Mouse (Mus musculus) spleen, adult 2 months (tissue): ENCODE measurements around the gene Ssx9. TPM values are rescaled to one million over a fixed set of nuclear protein-coding genes. Genes with fewer than 3 reads are reported as not detected.
"Not testable (repeated sequence)": the region's sequence is repeated elsewhere in the genome, so short reads cannot be mapped to it uniquely, and the experiment has no call there.

ENCODE experiments used
- DNase-seq, 2 experiments: peaks; one replicate each; pipeline versions ENCODE4 v3.0.0 to v3.0.0-alpha.2; 2012 to 2021; ENCODE audit warnings: low spot score in 2 of 2, low read depth in 1 of 2
- H3K27ac ChIP-seq: fragments of 200-500 bp; 2 replicates; pipeline ENCODE4 v1.5.1; 2012; ENCODE audit warnings: low read length, inconsistent platforms; ENCODE audit not compliant: insufficient read depth
- H3K27me3 ChIP-seq: fragments of 200-500 bp; 2 replicates; pipeline ENCODE4 v1.6.1; 2012; ENCODE audit warnings: mild to moderate bottlenecking, moderate library complexity, low read length, inconsistent platforms; ENCODE audit not compliant: control insufficient read depth, insufficient read depth
- H3K36me3 ChIP-seq: fragments of 200-500 bp; 2 replicates; pipeline ENCODE4 v1.6.1; 2012; ENCODE audit warnings: mild to moderate bottlenecking, low read length, inconsistent platforms; ENCODE audit not compliant: control insufficient read depth, insufficient read depth
- H3K4me1 ChIP-seq: fragments of 200-500 bp; 2 replicates; pipeline ENCODE4 v1.6.1; 2011; ENCODE audit warnings: inconsistent platforms; ENCODE audit not compliant: control insufficient read depth, insufficient read depth, insufficient read length
- H3K4me3 ChIP-seq: fragments of 200-500 bp; 2 replicates; pipeline ENCODE4 v1.5.1; 2011; ENCODE audit warnings: mild to moderate bottlenecking, inconsistent platforms; ENCODE audit not compliant: insufficient read depth, insufficient read length; ENCODE audit errors: extremely low read depth
- CTCF ChIP-seq: fragments of 200-500 bp; IDR thresholded peaks from 2 replicates; pipeline ENCODE4 v1.5.1; 2011; ENCODE audit warnings: mild to moderate bottlenecking, inconsistent platforms; ENCODE audit not compliant: insufficient read depth, insufficient read length, insufficient replicate concordance; ENCODE audit errors: extremely low read depth
- POLR2A ChIP-seq: fragments of 200-500 bp; IDR thresholded peaks from 2 replicates; pipeline ENCODE4 v1.6.1; 2011; ENCODE audit warnings: low read depth, low read length, inconsistent platforms
- WGBS: fragments of 180-500 bp; shearing (Covaris S2); methylation state at CpG from one replicate; pipeline ENCODE4 v1.1.7; 2018; 5-methylcytosine and 5-hydroxymethylcytosine counted together
- polyA plus RNA-seq: library from polyadenylated mRNA; depleted of rRNA; stranded (reverse); fragments of >200 nt; gene quantifications from 2 replicates; pipeline ENCODE4 v1.2.3, GENCODE M21; 2012; rRNA removed

The Ssx9 gene
- not detected in 2 replicates for polyA plus RNA-seq

- WGBS: 52% methylated on average over 2 of the region's 2 CpGs
- not testable (repeated sequence) for DNase-seq, H3K4me3 ChIP-seq, H3K27me3 ChIP-seq, H3K4me1 ChIP-seq, H3K27ac ChIP-seq, H3K36me3 ChIP-seq
These were observed at the start of gene Ssx9 for GRCm38 (mm10) chrX:8748132-8748531. Gene Ssx9 (plus strand): TSS chrX:8748432.

- no peaks in the 10 kb centered on the region for H3K27me3 ChIP-seq
- no peak for TF ChIP-seq POLR2A
- no peak for TF ChIP-seq CTCF
- H3K27ac ChIP-seq: no peak overlapping the region
- H3K4me1 ChIP-seq: no peaks in the 10 kb centered on the region
- WGBS: 53% methylated on average over 5 of the region's 5 CpGs
- no peaks in the 10 kb centered on the region for H3K36me3 ChIP-seq
- no peak overlapping the region for H3K4me3 ChIP-seq
- DNase-seq: no peak
These were observed 15.3 kb upstream of the Ssx9 start for GRCm38 (mm10) chrX:8732907-8733306.

GRCm38 (mm10) chrX:8803391-8803790 lies 55.2 kb downstream of the Ssx9 start, which contains the start of gene Ssxb5:
Gene Ssxb5 (plus strand): TSS chrX:8803691.
- WGBS: 76% methylated on average over 4 of the region's 4 CpGs
- not testable (repeated sequence) for H3K27ac ChIP-seq, H3K27me3 ChIP-seq, DNase-seq, H3K4me1 ChIP-seq, H3K36me3 ChIP-seq, H3K4me3 ChIP-seq

Other genes starting within 250 kb of the Ssx9 start
- not detected in 2 replicates for gene Gm14459, start 223.5 kb upstream of the Ssx9 start, polyA plus RNA-seq
- gene Ssxb6, start 200.2 kb upstream of the Ssx9 start, polyA plus RNA-seq: not detected in 2 replicates
- gene Ssxb3, start 156.6 kb upstream of the Ssx9 start, polyA plus RNA-seq: not detected in 2 replicates
- not detected in 2 replicates for gene Ssxb8, start 57.6 kb upstream of the Ssx9 start, polyA plus RNA-seq
- gene Ssxb5, start 55.3 kb downstream of the Ssx9 start, polyA plus RNA-seq: not detected in 2 replicates
- gene Gm6592, start 95.6 kb downstream of the Ssx9 start, polyA plus RNA-seq: not detected in 2 replicates
- gene Gm5751, start 125.8 kb downstream of the Ssx9 start, polyA plus RNA-seq: not detected in 2 replicates
- 0.99 and 1.5 TPM in 2 replicates for gene B630019K06Rik, start 143.9 kb downstream of the Ssx9 start, polyA plus RNA-seq
- not detected in 2 replicates for gene Fthl17b, start 214.5 kb downstream of the Ssx9 start, polyA plus RNA-seq
- not detected in 2 replicates for gene Fthl17c, start 228.1 kb downstream of the Ssx9 start, polyA plus RNA-seq
- not detected in 2 replicates for gene Fthl17d, start 238.3 kb downstream of the Ssx9 start, polyA plus RNA-seq